Mouse (Mus musculus): ENCODE data around the gene Efna5. TPM values are rescaled to one million over a fixed set of nuclear protein-coding genes. Genes with fewer than 3 reads are reported as not detected.
A peak's percentile ranks its signal among the peaks of the same experiment; 100 is the strongest.

Gene Efna5
- polyA plus RNA-seq, 1 experiment from 2014 or later, result 56.6 TPM

DNA sequence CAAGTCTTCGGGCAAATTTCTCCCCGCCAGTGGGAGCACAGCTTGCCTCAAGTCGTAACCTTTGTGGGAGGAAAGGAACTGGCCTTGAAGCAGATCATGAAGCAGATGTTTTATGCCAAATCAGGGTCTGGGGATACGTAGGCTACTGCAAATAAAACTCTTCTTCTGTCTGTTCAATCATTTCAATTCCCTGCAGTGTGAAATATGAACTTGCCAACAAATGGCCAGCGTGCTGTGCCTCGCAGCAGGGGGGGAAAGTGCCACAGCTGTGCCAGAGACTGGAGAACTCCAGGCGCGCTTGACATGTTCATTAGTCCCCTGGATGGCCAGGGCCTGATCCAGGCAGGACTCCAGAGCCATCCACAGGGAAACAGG is 255.5 kb downstream of the Efna5 start:
- 20% methylated on average over 8 of the region's 8 CpGs for WGBS
- no peak for ATAC-seq (ENCODE audit: low read depth)
- Histone ChIP-seq H3K4me2 (ENCODE audit: low read depth, low read length) (no peak overlapping the region), H3K27ac (replicated peaks; ENCODE audit: low read depth, low read length) (no peak overlapping the region), H3K4me3 (ENCODE audit: low read depth, low read length) (no peak overlapping the region), H3K9ac (ENCODE audit: low read depth, low read length) (no peak overlapping the region), H3K4me1 (ENCODE audit: control insufficient read depth, insufficient read depth, low read length) (peaks cover 13% of the 10 kb centered on the region; the same call in 1 of the 2 replicates), H3K9me3 (ENCODE audit: control insufficient read depth, low read length) (no peaks in the 10 kb centered on the region), H3K36me3 (ENCODE audit: control insufficient read depth, insufficient read depth, low read length) (no peaks in the 10 kb centered on the region), H3K27me3 (replicated peaks; ENCODE audit: control insufficient read depth, insufficient read depth, low read length) (no peaks in the 10 kb centered on the region)
- peak; percentile 72 for DNase-seq (ENCODE audit: low spot score)

DNA sequence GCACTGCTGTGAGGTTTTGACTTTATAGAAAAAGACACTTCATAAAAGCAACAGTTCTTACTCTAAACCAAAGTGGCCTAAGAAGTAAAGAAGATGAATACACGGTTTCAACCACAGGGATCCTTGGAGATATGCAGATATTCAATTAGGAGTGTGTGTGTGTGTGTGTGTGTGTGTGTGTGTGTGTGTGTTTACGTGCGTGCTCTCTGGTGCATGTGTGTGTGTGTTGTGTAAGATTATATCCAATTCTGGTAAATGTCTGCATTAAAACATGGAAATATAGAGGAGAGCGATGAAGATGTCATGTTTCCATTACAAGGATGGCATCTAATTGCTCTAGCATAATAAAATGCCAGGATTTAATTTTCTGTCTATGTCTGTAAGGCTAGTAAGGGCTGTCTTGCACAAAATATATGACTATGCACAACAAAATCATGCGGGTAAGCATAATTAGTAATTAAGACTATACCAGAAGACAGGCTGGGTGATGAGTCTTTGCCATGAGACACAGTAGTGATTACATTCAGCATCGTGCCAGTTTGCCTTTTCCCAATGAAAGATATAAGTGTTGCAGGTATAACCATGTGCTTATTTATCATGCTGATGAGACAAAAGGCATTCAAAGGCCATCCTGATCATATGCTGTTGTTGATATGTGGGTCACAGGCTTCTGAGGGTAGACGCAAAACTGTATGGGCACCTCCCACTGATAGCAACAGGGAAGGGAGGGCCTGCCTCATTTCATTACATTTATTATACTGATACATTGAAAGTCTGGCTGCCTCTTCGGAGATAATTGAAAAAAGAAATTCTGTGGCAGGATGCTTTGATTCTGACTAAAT is 256.1 kb downstream of the Efna5 start:
- no peaks in the 10 kb centered on the region for H3K9me3 ChIP-seq (ENCODE audit: control insufficient read depth, low read length)
- H3K27ac ChIP-seq (replicated peaks; ENCODE audit: low read depth, low read length), result no peak overlapping the region
- ATAC-seq (ENCODE audit: low read depth), result no peak
- H3K9ac ChIP-seq (ENCODE audit: low read depth, low read length), result no peak overlapping the region
- peaks cover 13% of the 10 kb centered on the region; the same call in 1 of the 2 replicates for H3K4me1 ChIP-seq (ENCODE audit: control insufficient read depth, insufficient read depth, low read length)
- no peaks in the 10 kb centered on the region for H3K27me3 ChIP-seq (replicated peaks; ENCODE audit: control insufficient read depth, insufficient read depth, low read length)
- no peak overlapping the region for H3K4me2 ChIP-seq (ENCODE audit: low read depth, low read length)
- no peak for DNase-seq (ENCODE audit: low spot score)
- no peak overlapping the region for H3K4me3 ChIP-seq (ENCODE audit: low read depth, low read length)
- H3K36me3 ChIP-seq (ENCODE audit: control insufficient read depth, insufficient read depth, low read length), result no peaks in the 10 kb centered on the region
- 64% methylated on average over 8 of the region's 8 CpGs for WGBS

DNA sequence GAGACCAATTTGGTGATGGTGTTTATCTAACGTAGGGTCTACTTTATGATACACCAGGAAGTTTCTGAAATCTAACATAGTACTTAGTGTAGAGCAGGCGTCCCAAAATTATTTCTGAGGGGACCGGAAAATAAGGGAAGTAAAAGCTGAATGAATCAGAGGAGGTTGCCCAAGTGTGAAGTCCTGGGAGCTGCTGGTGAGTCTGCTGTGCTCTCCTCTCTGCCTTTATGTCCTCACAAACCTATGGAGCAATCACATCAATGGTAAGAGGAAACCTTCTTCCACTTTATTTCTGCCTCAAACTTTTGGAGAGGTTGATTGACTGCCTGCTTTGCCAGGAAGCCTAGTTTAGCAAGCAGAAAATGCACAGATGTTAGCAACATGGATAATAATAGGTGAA is 257.9 kb downstream of the Efna5 start:
- Histone ChIP-seq H3K4me3 (ENCODE audit: low read depth, low read length) (no peak overlapping the region), H3K36me3 (ENCODE audit: control insufficient read depth, insufficient read depth, low read length) (no peaks in the 10 kb centered on the region), H3K4me1 (ENCODE audit: control insufficient read depth, insufficient read depth, low read length) (peaks cover 13% of the 10 kb centered on the region; the same call in 1 of the 2 replicates), H3K9ac (ENCODE audit: low read depth, low read length) (no peak overlapping the region), H3K27me3 (replicated peaks; ENCODE audit: control insufficient read depth, insufficient read depth, low read length) (no peaks in the 10 kb centered on the region), H3K4me2 (ENCODE audit: low read depth, low read length) (no peak overlapping the region), H3K9me3 (ENCODE audit: control insufficient read depth, low read length) (no peaks in the 10 kb centered on the region), H3K27ac (replicated peaks; ENCODE audit: low read depth, low read length) (no peak overlapping the region)
- whole genome bisulfite sequencing, result 82% methylated on average over 3 of the region's 3 CpGs
- ATAC-seq (ENCODE audit: low read depth), result no peak
- DNase-seq (ENCODE audit: low spot score), result no peak

DNA sequence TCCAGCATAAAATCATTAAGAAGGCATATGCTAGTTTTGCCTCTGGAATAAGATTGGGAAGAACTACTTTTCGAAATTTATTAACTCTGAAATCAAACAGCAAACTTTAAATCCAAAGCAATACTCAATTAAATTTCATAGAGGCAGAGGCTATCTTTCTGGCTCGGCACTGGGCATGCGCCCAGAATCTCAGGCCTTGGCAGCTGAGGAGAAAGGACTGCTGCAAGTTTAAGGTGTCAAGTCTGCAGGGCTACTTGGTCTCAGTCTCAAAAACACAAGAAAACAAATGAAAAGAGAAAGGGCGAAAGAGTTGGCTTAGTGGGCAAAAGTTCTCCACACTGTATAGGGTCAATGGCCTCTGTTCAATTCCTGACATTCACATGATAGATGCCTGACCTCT is 258.6 kb downstream of the Efna5 start:
- no peak for DNase-seq (ENCODE audit: low spot score)
- Histone ChIP-seq H3K36me3 (ENCODE audit: control insufficient read depth, insufficient read depth, low read length) (no peaks in the 10 kb centered on the region), H3K27me3 (replicated peaks; ENCODE audit: control insufficient read depth, insufficient read depth, low read length) (no peaks in the 10 kb centered on the region), H3K4me2 (ENCODE audit: low read depth, low read length) (no peak overlapping the region), H3K9me3 (ENCODE audit: control insufficient read depth, low read length) (no peaks in the 10 kb centered on the region), H3K4me1 (ENCODE audit: control insufficient read depth, insufficient read depth, low read length) (peaks cover 13% of the 10 kb centered on the region; the same call in 1 of the 2 replicates), H3K4me3 (ENCODE audit: low read depth, low read length) (no peak overlapping the region), H3K27ac (replicated peaks; ENCODE audit: low read depth, low read length) (no peak overlapping the region), H3K9ac (ENCODE audit: low read depth, low read length) (no peak overlapping the region)
- no peak for ATAC-seq (ENCODE audit: low read depth)
- 90% methylated on average over 4 of the region's 4 CpGs for WGBS

DNA sequence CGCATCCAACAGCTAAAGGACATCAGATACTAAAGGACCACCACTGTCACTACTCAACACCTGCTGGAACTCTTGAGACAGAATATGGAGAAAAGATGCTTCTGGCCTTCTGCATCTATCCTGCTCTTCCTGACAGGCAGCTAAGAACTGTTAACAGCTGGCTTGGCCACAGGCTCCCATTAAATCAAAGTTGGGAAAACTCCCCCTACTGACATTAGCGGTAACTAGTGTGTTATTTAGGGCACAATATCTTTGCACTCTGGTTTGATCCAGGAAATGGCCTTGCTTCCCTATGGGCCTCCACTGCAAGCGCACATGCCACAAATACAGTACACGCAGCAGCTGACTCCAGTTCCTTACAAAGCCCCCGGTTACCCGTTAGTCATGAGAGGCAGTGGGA is 266.0 kb downstream of the Efna5 start:
- Histone ChIP-seq H3K4me2 (ENCODE audit: low read depth, low read length) (no peak overlapping the region), H3K36me3 (ENCODE audit: control insufficient read depth, insufficient read depth, low read length) (no peaks in the 10 kb centered on the region), H3K4me1 (ENCODE audit: control insufficient read depth, insufficient read depth, low read length) (peaks cover 23% of the 10 kb centered on the region), H3K27me3 (replicated peaks; ENCODE audit: control insufficient read depth, insufficient read depth, low read length) (no peaks in the 10 kb centered on the region), H3K4me3 (ENCODE audit: low read depth, low read length) (no peak overlapping the region), H3K9ac (ENCODE audit: low read depth, low read length) (no peak overlapping the region), H3K27ac (replicated peaks; ENCODE audit: low read depth, low read length) (peak overlapping the region; percentile 39), H3K9me3 (ENCODE audit: control insufficient read depth, low read length) (no peaks in the 10 kb centered on the region)
- WGBS, result 50% methylated on average over 6 of the region's 6 CpGs
- ATAC-seq (ENCODE audit: low read depth), result no peak
- DNase-seq (ENCODE audit: low spot score), result peak; percentile 61

GRCm38 (mm10) chr17:62614708-62615107 is 266.4 kb downstream of the Efna5 start:
- Histone ChIP-seq H3K9me3 (ENCODE audit: control insufficient read depth, low read length) (no peaks in the 10 kb centered on the region), H3K27me3 (replicated peaks; ENCODE audit: control insufficient read depth, insufficient read depth, low read length) (no peaks in the 10 kb centered on the region), H3K36me3 (ENCODE audit: control insufficient read depth, insufficient read depth, low read length) (no peaks in the 10 kb centered on the region), H3K4me1 (ENCODE audit: control insufficient read depth, insufficient read depth, low read length) (peaks cover 23% of the 10 kb centered on the region), H3K27ac (replicated peaks; ENCODE audit: low read depth, low read length) (peak overlapping the region; percentile 39), H3K9ac (ENCODE audit: low read depth, low read length) (no peak overlapping the region), H3K4me2 (ENCODE audit: low read depth, low read length) (peak overlapping the region; percentile 30), H3K4me3 (ENCODE audit: low read depth, low read length) (no peak overlapping the region)
- WGBS, result 20% methylated on average over 6 of the region's 6 CpGs
- ATAC-seq (ENCODE audit: low read depth), result no peak
- DNase-seq (ENCODE audit: low spot score), result peak; percentile 52

GRCm38 (mm10) chr17:62614237-62614636 is 266.9 kb downstream of the Efna5 start:
- peaks cover 23% of the 10 kb centered on the region for H3K4me1 ChIP-seq (ENCODE audit: control insufficient read depth, insufficient read depth, low read length)
- no peaks in the 10 kb centered on the region for H3K27me3 ChIP-seq (replicated peaks; ENCODE audit: control insufficient read depth, insufficient read depth, low read length)
- peak; percentile 41; the same call in 1 of the 2 replicates for ATAC-seq (ENCODE audit: low read depth)
- H3K9ac ChIP-seq (ENCODE audit: low read depth, low read length), result no peak overlapping the region
- DNase-seq (ENCODE audit: low spot score), result peak; percentile 79
- peak overlapping the region; percentile 39 for H3K27ac ChIP-seq (replicated peaks; ENCODE audit: low read depth, low read length)
- WGBS, result 22% methylated on average over 8 of the region's 8 CpGs
- H3K4me2 ChIP-seq (ENCODE audit: low read depth, low read length), result peak overlapping the region; percentile 30
- no peaks in the 10 kb centered on the region for H3K36me3 ChIP-seq (ENCODE audit: control insufficient read depth, insufficient read depth, low read length)
- no peak overlapping the region for H3K4me3 ChIP-seq (ENCODE audit: low read depth, low read length)
- H3K9me3 ChIP-seq (ENCODE audit: control insufficient read depth, low read length), result no peaks in the 10 kb centered on the region

DNA sequence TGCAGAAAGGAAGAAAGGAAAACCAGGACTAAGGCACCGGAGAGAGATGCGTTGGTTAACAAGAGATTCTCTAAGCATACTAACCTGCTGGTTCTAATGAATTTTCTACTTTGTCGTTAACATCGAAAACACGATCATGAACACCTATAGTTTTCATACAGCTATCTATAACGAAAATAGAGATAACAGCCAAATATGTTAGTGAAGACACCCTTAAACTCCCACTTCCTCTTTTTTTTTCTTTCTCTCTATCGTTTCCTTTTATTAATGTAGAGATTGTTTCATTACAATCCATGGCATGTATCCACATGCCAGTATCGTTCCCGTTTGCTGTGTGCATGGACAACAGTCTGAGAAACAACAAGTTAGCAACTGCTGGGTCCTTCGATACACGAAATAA is 267.9 kb downstream of the Efna5 start:
- Histone ChIP-seq H3K27ac (replicated peaks; ENCODE audit: low read depth, low read length) (no peak overlapping the region), H3K4me3 (ENCODE audit: low read depth, low read length) (no peak overlapping the region), H3K27me3 (replicated peaks; ENCODE audit: control insufficient read depth, insufficient read depth, low read length) (no peaks in the 10 kb centered on the region), H3K36me3 (ENCODE audit: control insufficient read depth, insufficient read depth, low read length) (no peaks in the 10 kb centered on the region), H3K9me3 (ENCODE audit: control insufficient read depth, low read length) (no peaks in the 10 kb centered on the region), H3K4me2 (ENCODE audit: low read depth, low read length) (no peak overlapping the region), H3K9ac (ENCODE audit: low read depth, low read length) (no peak overlapping the region), H3K4me1 (ENCODE audit: control insufficient read depth, insufficient read depth, low read length) (peaks cover 25% of the 10 kb centered on the region)
- 90% methylated on average over 11 of the region's 11 CpGs for WGBS
- DNase-seq (ENCODE audit: low spot score) (no peak), ATAC-seq (ENCODE audit: low read depth) (no peak)

DNA sequence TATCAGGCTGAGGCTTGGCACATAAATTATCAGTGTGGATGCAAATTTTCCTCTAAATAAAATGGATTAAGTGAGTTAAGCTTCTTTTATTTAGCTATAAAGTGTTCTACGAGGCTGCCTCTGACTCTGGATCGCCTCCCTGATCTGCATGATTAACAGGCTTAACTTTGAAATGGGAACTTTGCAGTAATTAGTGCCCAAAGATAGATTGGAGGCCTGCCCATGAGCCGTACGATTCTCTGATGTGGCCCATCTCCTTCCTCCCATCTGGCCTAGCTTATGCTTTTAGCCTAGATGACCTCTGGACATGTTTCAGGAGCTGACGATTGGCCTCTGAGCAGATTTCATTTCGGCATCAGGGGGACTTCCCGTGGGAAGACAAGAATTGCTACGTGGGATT is 273.0 kb downstream of the Efna5 start:
- DNase-seq (ENCODE audit: low spot score) (no peak), ATAC-seq (ENCODE audit: low read depth) (no peak)
- Histone ChIP-seq H3K4me3 (ENCODE audit: low read depth, low read length) (no peak overlapping the region), H3K36me3 (ENCODE audit: control insufficient read depth, insufficient read depth, low read length) (peaks cover 5% of the 10 kb centered on the region; the same call in 1 of the 2 replicates), H3K27ac (replicated peaks; ENCODE audit: low read depth, low read length) (no peak overlapping the region), H3K4me1 (ENCODE audit: control insufficient read depth, insufficient read depth, low read length) (0 out of 2 replicates have a peak, but pooled peaks cover 3% of the 10 kb centered on the region), H3K9me3 (ENCODE audit: control insufficient read depth, low read length) (no peaks in the 10 kb centered on the region), H3K4me2 (ENCODE audit: low read depth, low read length) (no peak overlapping the region), H3K9ac (ENCODE audit: low read depth, low read length) (no peak overlapping the region), H3K27me3 (replicated peaks; ENCODE audit: control insufficient read depth, insufficient read depth, low read length) (no peaks in the 10 kb centered on the region)
- WGBS, result 41% methylated on average over 8 of the region's 8 CpGs

Data from embryonic facial prominence, embryonic 14.5 days (tissue).